Mouse (Mus musculus) heart, embryonic 10.5 days (tissue): ENCODE measurements around the gene Dpep1. TPM values are rescaled to one million over a fixed set of nuclear protein-coding genes. Genes with fewer than 3 reads are reported as not detected.
"Not testable (repeated sequence)": the region's sequence is repeated elsewhere in the genome, so short reads cannot be mapped to it uniquely, and the experiment has no call there.

Experiments used
- DNase-seq: peaks from one replicate; pipeline ENCODE4 v3.0.0-alpha.2; 2017; ENCODE audit warnings: low spot score
- H3K27ac ChIP-seq: fragments of 300-500 bp; sonication (generic); 2 replicates; pipeline ENCODE4 v1.5.1; 2016; ENCODE audit warnings: mild to moderate bottlenecking
- H3K27me3 ChIP-seq: fragments of 300-500 bp; sonication (generic); 2 replicates; pipeline ENCODE4 v1.6.1; 2016; ENCODE audit warnings: mild to moderate bottlenecking; ENCODE audit not compliant: poor library complexity, insufficient read depth, severe bottlenecking
- H3K36me3 ChIP-seq: fragments of 300-500 bp; sonication (generic); 2 replicates; pipeline ENCODE4 v1.6.1; 2016; ENCODE audit warnings: mild to moderate bottlenecking, moderate library complexity
- H3K4me1 ChIP-seq: fragments of 300-500 bp; sonication (generic); 2 replicates; pipeline ENCODE4 v1.6.1; 2016; ENCODE audit warnings: mild to moderate bottlenecking
- H3K4me3 ChIP-seq: fragments of 300-500 bp; sonication (generic); 2 replicates; pipeline ENCODE4 v1.5.1; 2016; ENCODE audit warnings: mild to moderate bottlenecking, moderate library complexity
- H3K9me3 ChIP-seq: fragments of 300-500 bp; sonication (generic); 2 replicates; pipeline ENCODE4 v1.6.1; 2016; ENCODE audit warnings: mild to moderate bottlenecking, moderate library complexity
- WGBS: fragments of 180-500 bp; shearing (Covaris S2); methylation state at CpG from one replicate; pipeline ENCODE4 v1.1.7; 2016; 5-methylcytosine and 5-hydroxymethylcytosine counted together
- polyA plus RNA-seq: library from polyadenylated mRNA; unstranded; fragments of >200 nt; fragmentation: Nextera tagmentation; extraction: Ambion mirVana; gene quantifications from 2 replicates; pipeline ENCODE4 v1.2.1, GENCODE M21; 2016

Gene Dpep1
- polyA plus RNA-seq, 1 experiment from 2014 or later: 5.2 TPM

DNA sequence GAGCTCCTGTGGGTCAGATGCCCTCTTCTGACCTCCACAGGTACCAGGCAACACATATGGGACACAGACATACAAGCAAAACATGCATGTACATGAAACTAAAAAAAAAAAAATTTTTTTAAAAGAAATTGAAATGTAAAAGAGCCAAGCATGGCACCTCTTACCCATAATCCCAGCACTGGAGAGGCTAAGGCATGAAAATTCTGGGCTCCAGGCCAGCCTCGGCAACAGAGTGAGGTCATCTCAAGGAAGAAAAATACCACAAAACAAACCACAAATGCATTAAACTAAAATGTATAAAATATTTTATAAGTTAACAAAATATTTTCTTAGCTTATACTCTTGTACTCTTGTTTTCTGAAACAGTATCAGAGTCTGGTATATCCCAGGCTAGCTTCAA is 34.9 kb downstream of the Dpep1 start:
- H3K27ac ChIP-seq: no peak overlapping the region

DNA sequence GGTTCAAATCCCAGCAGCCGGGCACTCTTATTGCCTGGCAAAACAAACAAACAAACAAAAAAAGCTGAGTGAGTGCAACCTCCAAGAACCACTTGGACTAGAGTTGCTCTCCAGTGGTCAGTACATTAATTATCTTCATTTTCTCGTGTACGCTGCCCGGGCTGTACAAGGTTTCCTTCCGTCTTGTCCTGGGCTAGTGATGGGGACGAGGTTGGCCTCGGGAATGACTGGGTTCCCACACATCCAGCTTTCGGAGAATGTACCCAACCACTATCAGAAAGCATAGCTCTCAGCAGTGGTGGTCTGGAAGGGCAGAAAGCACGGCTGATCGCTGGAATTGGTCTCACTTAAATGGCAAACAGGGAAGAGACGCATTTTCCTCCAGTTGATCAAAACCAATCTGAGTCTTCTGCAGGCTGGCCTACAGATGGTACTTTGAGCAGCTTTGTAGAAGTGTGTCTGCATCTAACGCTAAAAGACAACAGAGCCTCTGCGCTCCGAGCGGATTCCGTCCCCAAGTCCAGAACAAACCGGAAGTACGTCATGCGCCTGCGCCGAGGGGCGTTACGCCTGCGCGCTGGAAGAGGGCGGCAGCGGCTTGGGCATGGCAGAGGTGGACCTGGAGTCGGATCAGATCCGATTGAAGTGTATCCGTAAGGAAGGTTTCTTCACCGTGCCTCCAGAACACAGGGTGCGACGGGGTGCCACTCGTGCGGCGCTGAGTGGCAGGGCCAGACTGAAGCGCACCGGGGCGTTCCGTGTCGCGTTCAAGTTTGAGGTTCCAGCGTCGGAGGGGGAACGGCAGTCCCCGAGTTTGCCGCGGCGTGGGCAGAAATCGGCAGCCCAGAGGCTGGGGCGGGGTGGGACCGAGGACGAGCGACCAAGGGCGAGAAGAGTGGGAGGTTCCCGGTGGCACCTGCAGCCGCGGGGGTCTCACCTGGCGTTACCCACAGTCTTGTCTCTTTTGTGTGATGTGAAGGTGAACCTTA is 38.5 kb downstream of the Dpep1 start, which contains the start of gene Cdk10:
Gene Cdk10 (plus strand): TSS at position 565 of the 989 bp plus-strand sequence.
- peaks cover 16% of the 10 kb centered on the region for H3K4me1 ChIP-seq
- H3K9me3 ChIP-seq: no peaks in the 10 kb centered on the region
- 4% methylated on average over 59 of the region's 59 CpGs for WGBS
- peaks cover 30% of the 10 kb centered on the region for H3K36me3 ChIP-seq
- no peaks in the 10 kb centered on the region for H3K27me3 ChIP-seq
- peak; percentile 97 for DNase-seq
- H3K27ac ChIP-seq: peak within 1 kb of the TSS; percentile 90
- peak within 1 kb of the TSS; percentile 90 for H3K4me3 ChIP-seq

More for the DNA sequence above, 34.9 kb downstream of the Dpep1 start:
- Histone ChIP-seq H3K27me3 (no peaks in the 10 kb centered on the region), H3K4me1 (peaks cover 22% of the 10 kb centered on the region), H3K9me3 (no peaks in the 10 kb centered on the region), H3K4me3 (no peak overlapping the region), H3K36me3 (no peaks in the 10 kb centered on the region)
- no peak for DNase-seq
- 84% methylated on average over 1 of the region's 1 CpGs for WGBS

DNA sequence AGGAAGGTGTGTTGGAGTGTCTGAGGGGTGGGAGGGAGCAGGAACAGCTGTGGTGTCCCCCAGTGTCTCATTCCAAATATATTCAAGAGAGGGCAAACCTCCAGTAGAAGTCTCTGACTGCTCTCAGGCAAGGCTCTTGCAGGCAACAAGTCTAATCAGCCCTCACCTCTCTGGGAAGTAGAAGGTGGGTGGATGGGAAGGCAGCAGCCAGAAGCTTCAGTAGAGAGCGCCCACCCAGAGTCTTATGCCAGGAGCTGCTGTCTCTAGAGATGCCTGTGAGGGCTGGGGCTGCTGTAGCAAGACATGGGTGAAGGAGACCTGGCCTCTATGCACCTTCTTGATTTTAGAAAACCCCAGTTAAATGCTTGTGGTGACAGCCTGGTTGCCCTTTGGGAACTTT is 42.4 kb downstream of the Dpep1 start:
- no peak overlapping the region for H3K27ac ChIP-seq
- no peaks in the 10 kb centered on the region for H3K9me3 ChIP-seq
- DNase-seq: no peak
- 94% methylated on average over 1 of the region's 1 CpGs for WGBS
- H3K4me3 ChIP-seq: no peak overlapping the region
- H3K36me3 ChIP-seq: peaks cover 41% of the 10 kb centered on the region
- peaks cover 10% of the 10 kb centered on the region for H3K27me3 ChIP-seq
- H3K4me1 ChIP-seq: peaks cover 24% of the 10 kb centered on the region

DNA sequence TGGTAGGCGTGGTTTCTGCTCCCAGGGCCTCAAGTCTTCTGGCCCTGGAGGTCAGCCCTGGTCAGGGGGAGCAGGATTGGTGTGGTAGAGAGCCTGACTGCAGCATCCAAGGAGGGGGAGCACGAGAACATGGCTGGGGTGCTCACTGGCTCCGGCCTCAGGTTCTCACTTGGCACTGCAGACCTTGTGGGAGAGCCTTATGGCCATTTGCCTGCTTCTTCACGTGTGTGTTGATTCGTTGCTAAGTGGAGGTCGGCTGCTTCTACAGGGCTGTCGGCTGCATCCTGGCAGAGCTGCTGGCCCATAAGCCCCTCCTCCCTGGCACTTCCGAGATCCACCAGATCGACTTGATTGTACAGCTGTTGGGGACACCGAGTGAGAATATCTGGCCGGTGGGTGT is 44.3 kb downstream of the Dpep1 start:
- not testable (repeated sequence) for DNase-seq, H3K4me3 ChIP-seq, H3K9me3 ChIP-seq, H3K27ac ChIP-seq
- Histone ChIP-seq H3K36me3 (peaks cover 41% of the 10 kb centered on the region), H3K27me3 (peaks cover 29% of the 10 kb centered on the region), H3K4me1 (peaks cover 25% of the 10 kb centered on the region)
- 80% methylated on average over 11 of the region's 11 CpGs for whole genome bisulfite sequencing

DNA sequence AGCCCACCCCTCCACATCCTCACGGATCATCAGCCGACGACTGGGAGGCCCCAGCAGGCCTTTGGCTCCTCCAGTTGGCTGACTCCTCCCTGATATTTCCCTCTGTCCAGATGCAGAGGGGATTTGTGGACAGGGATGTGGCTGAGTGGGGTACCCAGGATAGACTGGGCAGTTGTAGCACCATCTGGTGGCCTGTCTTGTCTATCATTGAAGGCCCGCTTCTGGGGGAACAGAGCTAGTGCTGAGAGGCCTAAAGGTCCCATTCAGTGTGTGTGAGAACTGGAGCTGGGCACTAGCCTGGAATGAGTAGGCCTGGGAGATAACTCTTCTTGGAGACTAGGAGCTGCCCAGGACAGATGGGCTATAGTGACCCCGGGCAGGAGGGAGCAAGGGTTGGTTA is 45.7 kb downstream of the Dpep1 start:
- no peak overlapping the region for H3K4me3 ChIP-seq
- H3K36me3 ChIP-seq: peaks cover 39% of the 10 kb centered on the region
- DNase-seq: no peak
- H3K4me1 ChIP-seq: peaks cover 31% of the 10 kb centered on the region
- 52% methylated on average over 5 of the region's 5 CpGs for WGBS
- H3K9me3 ChIP-seq: no peaks in the 10 kb centered on the region
- H3K27me3 ChIP-seq: peaks cover 37% of the 10 kb centered on the region
- no peak overlapping the region for H3K27ac ChIP-seq

GRCm38 (mm10) chr8:123232553-123232952 is 46.5 kb downstream of the Dpep1 start:
- H3K36me3 ChIP-seq: peaks cover 31% of the 10 kb centered on the region
- H3K9me3 ChIP-seq: no peaks in the 10 kb centered on the region
- WGBS: 37% methylated on average over 7 of the region's 7 CpGs
- no peak for DNase-seq
- H3K4me3 ChIP-seq: no peak overlapping the region
- peaks cover 45% of the 10 kb centered on the region for H3K27me3 ChIP-seq
- H3K4me1 ChIP-seq: peaks cover 31% of the 10 kb centered on the region
- no peak overlapping the region for H3K27ac ChIP-seq

GRCm38 (mm10) chr8:123233300-123233699 is 47.3 kb downstream of the Dpep1 start:
- no peak overlapping the region for H3K27ac ChIP-seq
- peaks cover 24% of the 10 kb centered on the region for H3K36me3 ChIP-seq
- 62% methylated on average over 13 of the region's 13 CpGs for WGBS
- H3K4me1 ChIP-seq: peaks cover 31% of the 10 kb centered on the region
- no peak for DNase-seq
- no peak overlapping the region for H3K4me3 ChIP-seq
- peaks cover 45% of the 10 kb centered on the region for H3K27me3 ChIP-seq
- H3K9me3 ChIP-seq: no peaks in the 10 kb centered on the region

- no peak for DNase-seq
- Histone ChIP-seq H3K27me3 (peaks cover 45% of the 10 kb centered on the region), H3K9me3 (no peaks in the 10 kb centered on the region), H3K36me3 (peaks cover 19% of the 10 kb centered on the region), H3K4me3 (no peak overlapping the region), H3K4me1 (peaks cover 31% of the 10 kb centered on the region), H3K27ac (no peak overlapping the region)
- WGBS: 79% methylated on average over 11 of the region's 11 CpGs
Observed at GRCm38 (mm10) chr8:123233760-123234159, 47.7 kb downstream of the Dpep1 start.

DNA sequence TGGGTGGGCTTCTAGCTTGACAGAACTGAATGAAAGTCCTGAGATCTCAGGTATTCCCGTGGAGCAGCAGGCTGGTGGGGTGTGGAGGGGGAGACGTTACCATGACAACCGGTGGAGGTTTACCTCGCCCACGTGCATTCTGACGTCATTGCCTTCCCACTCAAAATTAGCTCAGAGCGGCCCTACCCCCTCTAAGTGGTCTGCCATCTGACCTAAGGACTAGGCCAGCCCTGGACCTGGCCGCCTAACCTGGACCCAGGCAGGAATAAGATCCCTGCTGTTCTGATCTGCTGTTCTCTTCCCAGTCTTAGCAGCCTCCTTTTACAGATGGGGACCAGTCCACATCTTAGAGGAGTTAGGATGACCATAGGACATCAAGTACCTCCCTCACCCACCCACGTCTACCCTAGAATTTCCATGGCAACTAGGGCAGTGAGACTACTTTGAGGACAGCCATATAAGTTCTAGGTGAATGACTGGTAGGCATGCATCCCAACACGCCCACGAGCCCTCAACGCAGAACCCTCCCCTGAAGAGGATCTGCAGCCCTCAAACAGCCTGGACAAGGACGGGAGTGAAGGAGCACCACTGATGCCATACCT is 49.0 kb downstream of the Dpep1 start:
- WGBS: 39% methylated on average over 13 of the region's 13 CpGs
- Histone ChIP-seq H3K4me1 (peaks cover 31% of the 10 kb centered on the region), H3K27ac (peak overlapping the region; percentile 69; the same call in 1 of the 2 replicates), H3K9me3 (no peaks in the 10 kb centered on the region), H3K27me3 (peaks cover 45% of the 10 kb centered on the region), H3K4me3 (peak overlapping the region; percentile 69), H3K36me3 (peaks cover 8% of the 10 kb centered on the region; the same call in 1 of the 2 replicates)
- no peak for DNase-seq

DNA sequence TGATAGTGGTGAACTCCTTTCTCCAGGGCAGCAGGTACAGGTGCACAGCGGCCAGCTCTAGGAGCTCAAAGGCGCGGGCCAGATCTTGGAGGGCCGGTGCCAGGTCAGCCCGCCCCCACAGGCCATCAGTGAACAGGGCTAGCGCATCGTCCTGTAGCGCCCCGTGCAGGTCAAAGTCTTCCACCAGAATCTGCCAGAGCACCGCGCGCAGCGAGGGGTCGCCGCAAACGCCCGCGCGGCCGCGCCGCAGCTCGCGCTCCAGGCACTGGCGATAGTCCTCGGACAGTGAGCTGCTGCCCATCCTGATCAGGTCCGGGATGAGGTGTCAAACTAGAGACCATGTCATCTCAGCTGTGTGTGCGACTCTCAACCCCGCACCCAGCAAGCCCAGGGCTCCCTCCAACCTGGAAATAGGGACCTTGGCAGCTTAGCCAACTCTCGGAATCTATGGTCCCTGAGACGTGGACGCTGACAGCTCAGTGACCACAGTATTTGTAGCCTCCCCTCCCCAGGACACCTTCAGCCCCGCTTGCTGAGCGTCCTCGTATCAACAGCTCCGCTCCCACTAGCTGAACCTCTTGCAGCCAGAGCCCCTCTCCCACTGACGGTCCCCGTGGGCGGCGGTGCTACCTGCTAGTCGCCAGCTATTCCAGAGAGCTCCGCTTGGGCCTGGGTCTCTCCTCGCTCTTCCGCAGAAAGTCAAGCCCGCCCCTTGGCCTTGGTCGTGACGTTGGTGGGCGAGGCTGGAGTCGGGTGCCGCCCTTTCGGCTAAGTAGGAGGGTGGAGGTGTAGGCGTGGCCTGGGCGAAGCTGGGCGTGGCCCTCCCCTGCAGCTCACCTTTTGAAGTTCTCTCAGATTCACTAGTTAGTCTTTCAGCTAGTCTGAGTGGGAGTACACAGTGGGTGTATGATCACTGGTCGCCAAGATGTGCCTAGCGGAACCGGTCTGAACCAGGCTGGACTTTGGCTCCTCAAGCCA is 49.8 kb downstream of the Dpep1 start, which contains the start of gene Spata2l:
Gene Spata2l (minus strand): TSS at position 714 of the 978 bp plus-strand sequence.
- Histone ChIP-seq H3K27me3 (peaks cover 45% of the 10 kb centered on the region), H3K36me3 (0 out of 2 replicates have a peak, but pooled peaks cover 4% of the 10 kb centered on the region), H3K4me3 (peak within 1 kb of the TSS; percentile 69), H3K9me3 (no peaks in the 10 kb centered on the region), H3K27ac (peak within 1 kb of the TSS; percentile 69), H3K4me1 (peaks cover 31% of the 10 kb centered on the region)
- peak; percentile 97 for DNase-seq
- 3% methylated on average over 57 of the region's 57 CpGs for WGBS

DNA sequence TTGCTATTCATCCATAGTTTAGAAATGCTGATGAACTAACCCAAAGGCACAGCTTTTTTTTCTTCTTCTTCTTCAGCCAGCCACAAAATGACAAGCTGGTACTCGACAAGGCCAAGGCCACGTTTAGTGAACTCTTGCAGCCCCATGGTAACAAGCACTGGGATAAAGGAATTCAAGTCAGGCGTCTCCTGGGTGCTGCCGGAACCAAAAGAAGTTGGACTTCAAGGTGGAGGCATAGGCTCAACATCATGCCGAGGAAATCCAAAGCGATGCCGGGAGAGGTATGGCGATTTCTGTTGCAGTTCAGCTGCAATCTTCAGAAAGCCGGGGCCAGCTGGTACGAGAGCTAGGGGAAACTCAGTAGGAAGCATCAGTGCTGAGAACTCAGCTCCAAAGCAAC is 53.4 kb downstream of the Dpep1 start:
- no peak overlapping the region for H3K27ac ChIP-seq
- H3K27me3 ChIP-seq: peaks cover 25% of the 10 kb centered on the region
- 86% methylated on average over 10 of the region's 10 CpGs for WGBS
- no peaks in the 10 kb centered on the region for H3K9me3 ChIP-seq
- no peak overlapping the region for H3K4me3 ChIP-seq
- DNase-seq: no peak
- H3K4me1 ChIP-seq: peaks cover 20% of the 10 kb centered on the region
- H3K36me3 ChIP-seq: peaks cover 31% of the 10 kb centered on the region
